ENCODE assay signal across 23 mouse cellular contexts in genomic region chr3:51497978-51498377, GRCm38 (mm10).
"Had no signal": no experiment of that assay in that cellular context is flagged by ENCODE, and none has a peak within 500 bp of the region (broad histone marks: within the 10 kb centered on the region; RNA-seq: fewer than 3 reads in every experiment).

No protein-coding gene starts in this region.

- H3K27ac ChIP-seq: embryonic facial prominence, embryonic 10.5 days; embryonic facial prominence, embryonic 12.5 days; embryonic facial prominence, embryonic 13.5 days; embryonic facial prominence, embryonic 15.5 days; forebrain, embryonic 10.5 days; forebrain, embryonic 12.5 days; forebrain, embryonic 13.5 days; forebrain, embryonic 15.5 days; gastrocnemius, adult 2 months; heart, adult 2 months had no signal

- H3K27me3 ChIP-seq: embryonic facial prominence, embryonic 12.5 days; embryonic facial prominence, embryonic 13.5 days; embryonic facial prominence, embryonic 15.5 days; forebrain, embryonic 12.5 days; forebrain, embryonic 13.5 days; forebrain, embryonic 15.5 days had no signal

- H3K9ac ChIP-seq: embryonic facial prominence, embryonic 12.5 days; embryonic facial prominence, embryonic 13.5 days; embryonic facial prominence, embryonic 15.5 days; forebrain, embryonic 12.5 days; forebrain, embryonic 13.5 days; forebrain, embryonic 15.5 days; forebrain, postnatal 0 days had no signal

- H3K9me3 ChIP-seq: embryonic facial prominence, embryonic 10.5 days; embryonic facial prominence, embryonic 12.5 days; embryonic facial prominence, embryonic 13.5 days; embryonic facial prominence, embryonic 15.5 days; forebrain, embryonic 10.5 days; forebrain, embryonic 12.5 days; forebrain, embryonic 13.5 days; forebrain, embryonic 15.5 days had no signal

- H3K4me1 ChIP-seq: embryonic facial prominence, embryonic 10.5 days; embryonic facial prominence, embryonic 12.5 days; embryonic facial prominence, embryonic 15.5 days; forebrain, embryonic 10.5 days; forebrain, embryonic 12.5 days; forebrain, embryonic 13.5 days; forebrain, embryonic 15.5 days had no signal

- H3K4me3 ChIP-seq: embryonic facial prominence, embryonic 10.5 days; embryonic facial prominence, embryonic 12.5 days; embryonic facial prominence, embryonic 13.5 days; embryonic facial prominence, embryonic 15.5 days; erythroblast, embryonic 14.5 days; forebrain, embryonic 10.5 days; forebrain, embryonic 12.5 days; forebrain, embryonic 13.5 days; forebrain, embryonic 15.5 days; gastrocnemius, adult 2 months; heart, adult 2 months had no signal

- DNase-seq: cerebellum, adult 9-11 months; cerebellum, postnatal 10 days; cerebellum, postnatal 14 days; cerebellum, postnatal 25 days; cerebellum, postnatal 36 days; embryo, embryonic 11 days; forebrain, postnatal 0 days; gastrocnemius, adult 2 months; gastrocnemius, postnatal 10 days; gastrocnemius, postnatal 14 days; gastrocnemius, postnatal 25 days; gastrocnemius, postnatal 36 days; heart, adult 18-20 months; heart, adult 2 months had no signal

- H3K4me2 ChIP-seq: embryonic facial prominence, embryonic 12.5 days; embryonic facial prominence, embryonic 13.5 days; embryonic facial prominence, embryonic 15.5 days; forebrain, embryonic 12.5 days; forebrain, embryonic 13.5 days; forebrain, embryonic 15.5 days had no signal
